Mouse (Mus musculus) C2C12 (cell line): ENCODE data around the gene Coq4.

Source experiments
- CEBPB ChIP-seq: IDR thresholded peaks from one replicate; pipeline ENCODE4 v1.6.1; 2011; ENCODE audit warnings: low read depth, mild to moderate bottlenecking, control low read depth, moderate library complexity
- CTCF ChIP-seq: IDR thresholded peaks from one replicate; pipeline ENCODE4 v1.5.1; 2011; ENCODE audit not compliant: control insufficient read depth, insufficient read depth, insufficient read length
- FOSL1 ChIP-seq: IDR thresholded peaks from one replicate; pipeline ENCODE4 v1.8.0; 2011; ENCODE audit warnings: mild to moderate bottlenecking, low read length; ENCODE audit not compliant: poor library complexity, insufficient read depth, severe bottlenecking
- MAX ChIP-seq: IDR thresholded peaks from one replicate; pipeline ENCODE4 v1.6.1; 2011; ENCODE audit warnings: mild to moderate bottlenecking, control low read depth
- MYOD1 ChIP-seq: IDR thresholded peaks from one replicate; pipeline ENCODE4 v1.6.1; 2011; ENCODE audit warnings: low read depth; ENCODE audit not compliant: control insufficient read depth, insufficient read length
- MYOG ChIP-seq: IDR thresholded peaks from one replicate; pipeline ENCODE4 v1.6.1; 2011; ENCODE audit not compliant: control insufficient read depth, insufficient read length; ENCODE audit errors: extremely low read depth
- USF1 ChIP-seq: IDR thresholded peaks from one replicate; pipeline ENCODE4 v1.6.1; 2011; ENCODE audit warnings: low read depth, mild to moderate bottlenecking, control low read depth, moderate library complexity

- TF ChIP-seq CTCF (no peak), MYOD1 (no peak), USF1 (no peak), MAX (no peak), CEBPB (no peak), FOSL1 (no peak), MYOG (no peak)
Measured at GRCm38 (mm10) chr2:29826318-29826925, 39.1 kb downstream of the Coq4 start.
